Mouse (Mus musculus): Measurements from ENCODE around the gene Cgn. TPM values are rescaled to one million over a fixed set of nuclear protein-coding genes. Genes with fewer than 3 reads are reported as not detected.
"Not testable (repeated sequence)": the region's sequence is repeated elsewhere in the genome, so short reads cannot be mapped to it uniquely, and the experiment has no call there.

The Cgn gene
- polyA plus RNA-seq, 1 experiment from 2014 or later: 15.5 TPM

DNA sequence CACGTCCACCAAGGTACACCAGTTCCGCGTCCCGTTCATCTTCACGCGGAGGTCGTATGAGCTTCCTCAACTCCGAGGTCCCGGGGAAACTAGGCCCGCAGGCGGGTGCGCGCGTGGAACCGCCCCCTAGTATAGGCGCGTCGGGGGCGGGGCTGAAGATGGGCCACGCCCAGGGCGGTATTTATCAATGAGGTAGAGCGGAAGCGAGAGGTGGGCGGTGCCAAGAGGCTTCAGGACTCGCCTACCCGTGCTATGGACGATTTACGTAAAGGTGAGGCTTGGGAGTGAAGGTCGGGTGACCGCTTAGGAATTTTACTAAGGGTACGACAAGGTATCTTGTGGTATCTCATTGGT lies 28.3 kb downstream of the Cgn start:
- not testable (repeated sequence) for H3K27me3 ChIP-seq (replicated peaks)
- WGBS: under 1% methylated on average over 19 of the region's 31 CpGs

DNA sequence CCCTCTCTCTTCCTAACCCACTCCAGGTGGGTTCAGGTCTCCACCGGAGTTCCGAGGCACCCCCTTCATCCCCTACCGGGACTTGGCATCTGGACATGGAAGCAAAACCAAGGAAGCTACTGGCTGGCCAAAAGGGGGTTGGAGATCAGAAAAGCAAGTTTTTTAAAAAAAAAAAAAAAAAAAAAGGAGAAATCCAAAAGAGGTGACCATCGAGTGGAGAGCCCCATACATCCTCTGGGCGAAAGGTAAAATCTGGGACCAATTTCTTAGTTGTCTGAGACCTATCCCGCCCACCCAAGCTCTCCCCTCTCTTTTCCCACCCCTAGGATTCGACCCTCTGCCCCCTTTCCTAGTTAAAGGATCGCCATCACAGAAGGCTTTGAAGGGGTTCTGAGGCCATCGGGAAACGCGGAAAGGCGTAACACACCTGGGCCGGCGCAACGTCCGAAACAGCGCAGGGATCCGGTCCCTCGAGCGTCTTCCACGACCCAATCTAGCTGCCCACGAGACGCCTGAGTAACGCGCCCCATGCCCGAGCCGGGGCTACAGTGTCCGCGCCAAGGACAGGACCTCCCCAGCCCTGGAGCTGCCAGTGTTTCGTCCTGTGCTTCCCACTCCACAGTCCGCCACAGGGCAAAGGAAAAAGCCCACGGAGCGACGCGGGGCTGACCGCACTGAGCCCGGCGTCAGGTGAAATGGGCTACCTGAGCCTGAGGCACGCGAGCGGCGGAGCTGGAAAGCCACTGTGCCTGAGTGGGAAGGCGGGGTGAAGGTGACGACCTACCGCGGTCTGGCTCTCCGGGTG lies 28.8 kb downstream of the Cgn start:
- H3K27me3 ChIP-seq (replicated peaks); H3K9me3 ChIP-seq (replicated peaks); H3K36me3 ChIP-seq; H3K4me1 ChIP-seq; H3K27ac ChIP-seq (replicated peaks): not testable (repeated sequence)
- peak overlapping the region; percentile 34; the same call in 1 of the 2 replicates for H3K9ac ChIP-seq (replicated peaks)
- peak; percentile 74 for ATAC-seq (ENCODE audit: low FRiP score)
- peak overlapping the region; percentile 62 for H3K4me2 ChIP-seq
- 5% methylated on average over 20 of the region's 47 CpGs for WGBS
- H3K4me3 ChIP-seq (replicated peaks): peak overlapping the region; percentile 38

More for the DNA sequence above, 28.3 kb downstream of the Cgn start:
- peak overlapping the region; percentile 34 for H3K4me3 ChIP-seq (replicated peaks)
- not testable (repeated sequence) for H3K27ac ChIP-seq (replicated peaks); H3K9me3 ChIP-seq (replicated peaks); H3K36me3 ChIP-seq; H3K4me1 ChIP-seq; H3K9ac ChIP-seq (replicated peaks)
- peak; percentile 95 for ATAC-seq (ENCODE audit: low FRiP score)
- peak overlapping the region; percentile 46 for H3K4me2 ChIP-seq

DNA sequence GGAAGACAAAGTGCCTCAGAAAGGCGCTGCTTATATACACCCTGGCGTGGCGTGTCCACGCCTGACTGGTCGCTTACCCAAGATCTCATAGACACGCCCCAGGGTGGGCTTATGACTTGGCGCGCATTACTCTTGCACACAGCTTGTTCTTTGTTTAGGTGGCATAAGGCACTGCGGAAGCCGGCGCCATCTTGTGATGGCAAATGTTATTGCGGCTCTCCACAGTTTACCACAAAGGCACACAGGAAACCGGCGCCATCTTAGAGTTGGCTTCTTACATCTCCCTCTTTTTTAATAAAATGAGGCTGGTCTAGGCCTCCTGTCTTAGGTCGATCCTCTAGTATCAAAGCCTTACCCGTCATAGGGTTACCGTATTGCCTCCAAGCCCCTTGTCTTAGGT lies 40.6 kb downstream of the Cgn start:
- no peak overlapping the region for H3K4me3 ChIP-seq (replicated peaks)
- ATAC-seq (ENCODE audit: low FRiP score): no peak

DNA sequence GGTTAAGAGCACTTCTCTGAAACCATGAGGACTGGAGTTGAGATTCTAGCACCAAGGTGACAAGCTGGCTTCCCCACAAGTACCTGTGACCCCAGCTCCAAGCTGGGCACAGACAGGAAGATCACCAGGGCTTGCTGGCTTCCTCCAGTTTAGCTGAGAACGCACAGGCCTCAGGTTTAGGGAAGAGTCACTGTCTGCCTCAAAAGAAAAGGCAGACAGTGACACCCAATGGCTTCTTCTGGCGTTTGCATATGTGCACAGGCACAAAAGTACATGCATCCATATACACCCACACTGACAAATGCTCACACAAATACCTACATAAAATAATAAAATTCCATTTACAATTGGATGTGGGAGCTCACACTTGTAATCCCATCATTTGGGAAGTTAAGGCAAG lies 62.7 kb downstream of the Cgn start:
- not testable (repeated sequence) for H3K27ac ChIP-seq (replicated peaks); H3K9me3 ChIP-seq (replicated peaks); H3K9ac ChIP-seq (replicated peaks); H3K4me3 ChIP-seq (replicated peaks); ATAC-seq (ENCODE audit: low FRiP score); H3K27me3 ChIP-seq (replicated peaks); H3K4me2 ChIP-seq; H3K4me1 ChIP-seq; H3K36me3 ChIP-seq
- 33% methylated on average over 2 of the region's 2 CpGs for WGBS

More for the DNA sequence above, 40.6 kb downstream of the Cgn start:
- Histone ChIP-seq H3K9me3 (replicated peaks) (no peaks in the 10 kb centered on the region), H3K4me1 (no peaks in the 10 kb centered on the region), H3K9ac (replicated peaks) (no peak overlapping the region), H3K36me3 (no peaks in the 10 kb centered on the region), H3K27me3 (replicated peaks) (no peaks in the 10 kb centered on the region), H3K4me2 (no peak overlapping the region), H3K27ac (replicated peaks) (no peak overlapping the region)
- 94% methylated on average over 17 of the region's 17 CpGs for WGBS

DNA sequence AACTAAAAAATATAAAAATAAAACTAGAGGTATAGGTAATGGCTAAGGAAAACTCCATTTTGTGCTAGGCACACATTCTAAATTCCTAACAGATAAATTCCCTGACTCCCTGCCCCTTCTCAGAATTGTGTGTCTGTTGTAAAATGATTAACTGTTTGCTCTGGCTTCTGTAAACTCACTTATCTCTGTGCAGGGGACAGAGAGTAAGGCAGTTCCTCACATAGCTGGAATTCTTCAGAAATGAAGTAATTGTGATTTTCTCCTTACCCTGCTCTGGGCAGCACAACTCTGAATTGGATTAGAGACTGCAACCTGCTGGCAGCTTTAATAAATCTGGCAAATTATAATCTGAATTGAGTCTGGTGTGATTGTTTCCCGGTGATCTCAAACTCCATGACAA lies 68.0 kb downstream of the Cgn start:
- WGBS: 33% methylated on average over 1 of the region's 1 CpGs

DNA sequence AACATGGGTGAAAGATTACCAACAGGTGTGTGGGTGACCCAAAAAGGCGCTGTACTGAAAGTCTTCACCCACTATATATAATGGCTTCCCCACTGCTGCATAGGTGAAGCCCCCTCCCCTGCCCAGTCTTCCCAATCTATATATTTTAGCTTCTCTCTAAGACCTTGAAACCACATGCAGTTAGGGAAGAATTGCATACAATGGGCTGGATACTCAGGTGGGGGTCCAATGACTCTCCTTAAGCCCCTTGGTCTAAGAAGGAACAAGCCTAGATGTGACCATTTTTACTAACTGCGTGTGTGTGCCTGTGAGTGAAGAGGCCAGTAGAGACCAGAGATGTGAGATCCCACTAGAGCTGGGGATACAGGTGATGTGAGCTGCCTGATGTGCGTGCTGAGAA lies 72.9 kb downstream of the Cgn start:
- H3K27ac ChIP-seq (replicated peaks); H3K4me3 ChIP-seq (replicated peaks); H3K9me3 ChIP-seq (replicated peaks); H3K36me3 ChIP-seq; H3K4me2 ChIP-seq; H3K27me3 ChIP-seq (replicated peaks); H3K4me1 ChIP-seq; ATAC-seq (ENCODE audit: low FRiP score); H3K9ac ChIP-seq (replicated peaks): not testable (repeated sequence)
- WGBS: 76% methylated on average over 3 of the region's 3 CpGs

More for the DNA sequence above, 68.0 kb downstream of the Cgn start:
- H3K4me2 ChIP-seq; H3K27ac ChIP-seq (replicated peaks); ATAC-seq (ENCODE audit: low FRiP score); H3K9ac ChIP-seq (replicated peaks); H3K4me3 ChIP-seq (replicated peaks); H3K36me3 ChIP-seq; H3K27me3 ChIP-seq (replicated peaks); H3K4me1 ChIP-seq; H3K9me3 ChIP-seq (replicated peaks): not testable (repeated sequence)

DNA sequence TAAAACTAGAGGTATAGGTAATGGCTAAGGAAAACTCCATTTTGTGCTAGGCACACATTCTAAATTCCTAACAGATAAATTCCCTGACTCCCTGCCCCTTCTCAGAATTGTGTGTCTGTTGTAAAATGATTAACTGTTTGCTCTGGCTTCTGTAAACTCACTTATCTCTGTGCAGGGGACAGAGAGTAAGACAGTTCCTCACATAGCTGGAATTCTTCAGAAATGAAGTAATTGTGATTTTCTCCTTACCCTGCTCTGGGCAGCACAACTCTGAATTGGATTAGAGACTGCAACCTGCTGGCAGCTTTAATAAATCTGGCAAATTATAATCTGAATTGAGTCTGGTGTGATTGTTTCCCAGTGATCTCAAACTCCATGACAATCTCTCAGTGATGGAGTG lies 75.7 kb downstream of the Cgn start:
- H3K4me2 ChIP-seq; H3K27me3 ChIP-seq (replicated peaks); H3K36me3 ChIP-seq; H3K9ac ChIP-seq (replicated peaks); H3K4me3 ChIP-seq (replicated peaks); H3K27ac ChIP-seq (replicated peaks); H3K9me3 ChIP-seq (replicated peaks); ATAC-seq (ENCODE audit: low FRiP score); H3K4me1 ChIP-seq: not testable (repeated sequence)

Other genes with a start within 250 kb of the Cgn start
- 96.2 and 96.6 TPM in 2 replicates for gene Snx27, start 203.8 kb downstream of the Cgn start, polyA plus RNA-seq (2015; fragmentation: Nextera tagmentation; extraction: Ambion mirVana)
- gene Gm10972, start 143.4 kb downstream of the Cgn start, polyA plus RNA-seq (2015; fragmentation: Nextera tagmentation; extraction: Ambion mirVana): not detected in 2 replicates
- gene Tuft1, start 127.6 kb downstream of the Cgn start, polyA plus RNA-seq (2015; fragmentation: Nextera tagmentation; extraction: Ambion mirVana): 5.3 and 5.6 TPM in 2 replicates
- 0.35 and 1.3 TPM in 2 replicates for gene Selenbp2, start 92.9 kb downstream of the Cgn start, polyA plus RNA-seq (2015; fragmentation: Nextera tagmentation; extraction: Ambion mirVana)
- 17.1 and 18.4 TPM in 2 replicates for gene Pogz, start 51.1 kb upstream of the Cgn start, polyA plus RNA-seq (2015; fragmentation: Nextera tagmentation; extraction: Ambion mirVana)
- gene Psmb4, start 100.5 kb upstream of the Cgn start, polyA plus RNA-seq (2015; fragmentation: Nextera tagmentation; extraction: Ambion mirVana): 371 and 373 TPM in 2 replicates
- 15.3 and 28.7 TPM in 2 replicates for gene Selenbp1, start 146.6 kb upstream of the Cgn start, polyA plus RNA-seq (2015; fragmentation: Nextera tagmentation; extraction: Ambion mirVana)
- 7.1 and 8.0 TPM in 2 replicates for gene Rfx5, start 167.6 kb upstream of the Cgn start, polyA plus RNA-seq (2015; fragmentation: Nextera tagmentation; extraction: Ambion mirVana)
- gene Pi4kb, start 188.2 kb upstream of the Cgn start, polyA plus RNA-seq (2015; fragmentation: Nextera tagmentation; extraction: Ambion mirVana): 22.5 and 23.8 TPM in 2 replicates
- 16.6 and 17.7 TPM in 2 replicates for gene Zfp687, start 229.0 kb upstream of the Cgn start, polyA plus RNA-seq (2015; fragmentation: Nextera tagmentation; extraction: Ambion mirVana)